In the genomic region with DNA sequence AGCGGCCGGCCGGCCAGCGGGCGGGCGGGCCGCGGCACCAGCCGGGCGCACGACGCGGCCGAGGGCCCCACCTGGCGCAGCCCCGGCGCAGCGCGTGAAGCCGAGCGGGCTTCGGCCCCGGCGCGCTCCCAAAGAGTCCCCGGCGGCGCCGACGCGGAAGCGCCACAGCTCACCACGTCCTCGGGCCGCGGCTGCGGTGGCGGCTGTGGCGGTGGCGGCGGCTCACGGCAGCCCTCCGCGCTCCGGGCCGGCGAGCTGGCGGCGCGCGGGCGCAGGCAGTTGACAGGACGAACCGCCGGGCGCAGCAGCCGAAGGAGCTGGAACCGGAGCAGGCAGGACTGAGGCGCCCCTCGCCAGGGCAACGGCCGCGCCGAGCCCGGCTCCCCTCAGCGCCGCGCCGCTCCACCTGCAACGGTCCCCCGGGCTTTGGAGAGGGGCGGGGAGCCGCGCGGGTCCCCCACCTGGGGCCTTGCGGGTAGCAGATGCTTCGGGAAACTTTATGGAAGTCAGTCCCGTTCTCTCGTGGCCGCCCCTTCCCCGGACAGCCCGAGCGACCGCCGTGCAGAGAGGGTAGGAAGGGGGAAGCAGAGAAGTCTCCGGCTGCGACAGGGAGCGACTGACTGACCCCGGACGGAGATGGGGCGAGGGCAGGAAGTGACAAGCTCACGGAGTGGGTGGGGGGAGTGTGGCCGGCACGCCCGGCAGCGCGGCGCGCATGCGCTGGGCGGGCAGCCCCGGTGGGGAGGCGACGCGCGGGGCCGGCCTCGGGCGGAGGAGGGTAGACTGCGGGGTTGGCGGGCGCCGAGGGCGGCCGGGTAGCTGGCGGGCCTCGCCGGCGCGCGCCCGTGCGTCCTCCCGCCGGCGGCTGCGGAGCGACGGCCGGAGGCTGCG, we compare ENCODE assay signal across 8 mouse cellular contexts.
DNase-seq lines count a peak whose midpoint lies in the region; ATAC-seq and TF ChIP-seq lines count a peak whose summit lies in the region.

No protein-coding gene starts in this region.

- H3K4me3 ChIP-seq in ES-E14 (ENCODE audit: insufficient read depth in 1 of 2, low read depth in 1 of 2, low read length in 2 of 2, poor library complexity in 1 of 2, severe bottlenecking in 1 of 2), result peak overlapping the region; percentile 81 to 94
- peak overlapping the region; percentile 90 for H3K4me3 ChIP-seq in forebrain, embryonic 16.5 days (replicated peaks; ENCODE audit: low read length)
- peak overlapping the region; percentile 93 for H3K4me3 ChIP-seq in lung, embryonic 15.5 days

- no peaks in the 10 kb centered on the region for H3K4me1 ChIP-seq in ES-E14 (ENCODE audit: control insufficient read depth in 2 of 2, insufficient read depth in 2 of 2, low read length in 2 of 2, poor library complexity in 1 of 2)
- H3K4me1 ChIP-seq in forebrain, embryonic 16.5 days (replicated peaks; ENCODE audit: control insufficient read depth, insufficient read depth, low read length), result peaks cover 10% of the 10 kb centered on the region
- H3K4me1 ChIP-seq in lung, embryonic 15.5 days, result peaks cover 6% of the 10 kb centered on the region

- DNase-seq in ES-E14 (ENCODE audit: low read depth, low spot score), result peak; percentile 65
- peak; percentile 92 for DNase-seq in cerebellum, adult 11-12 months
- DNase-seq in heart, postnatal 4 days, result peak; percentile 92
- peak; percentile 80 to 85 for DNase-seq in layer of hippocampus, adult 8-10 months (ENCODE audit: low spot score in 2 of 2)
- peak; percentile 90 for DNase-seq in ovary, adult 18-20 months (ENCODE audit: low spot score)
- DNase-seq in thymus, postnatal 0 days (ENCODE audit: low spot score), result peak; percentile 84

- H3K9me3 ChIP-seq in ES-E14 (ENCODE audit: control insufficient read depth, insufficient read depth, low read depth, low read length), result no peaks in the 10 kb centered on the region
- no peaks in the 10 kb centered on the region for H3K9me3 ChIP-seq in forebrain, embryonic 16.5 days (ENCODE audit: control insufficient read depth, low read length)
- H3K9me3 ChIP-seq in lung, embryonic 15.5 days, result no peaks in the 10 kb centered on the region

- under 1% methylated on average over 109 of the region's 131 CpGs for WGBS in forebrain, embryonic 16.5 days
- under 1% methylated on average over 85 of the region's 131 CpGs for WGBS in lung, embryonic 15.5 days

- peak; percentile 95 for ATAC-seq in forebrain, embryonic 16.5 days
- ATAC-seq in lung, embryonic 15.5 days (ENCODE audit: borderline replicate concordance, extremely low read depth, low FRiP score, low TSS enrichment), result peak; percentile 98

- no peaks in the 10 kb centered on the region for H3K36me3 ChIP-seq in ES-E14 (ENCODE audit: control insufficient read depth, insufficient read depth, low read length, poor library complexity, severe bottlenecking)
- H3K36me3 ChIP-seq in forebrain, embryonic 16.5 days (ENCODE audit: control insufficient read depth, insufficient read depth), result no peaks in the 10 kb centered on the region
- 0 out of 2 replicates have a peak, but pooled peaks cover 7% of the 10 kb centered on the region for H3K36me3 ChIP-seq in lung, embryonic 15.5 days

- peak overlapping the region; percentile 75 for H3K9ac ChIP-seq in ES-E14 (ENCODE audit: insufficient read depth, low read depth, low read length, poor library complexity, severe bottlenecking)
- H3K9ac ChIP-seq in forebrain, embryonic 16.5 days (replicated peaks; ENCODE audit: low read depth, low read length), result peak overlapping the region; percentile 73
- peak overlapping the region; percentile 64 for H3K9ac ChIP-seq in lung, embryonic 15.5 days

- no peak overlapping the region for H3K27ac ChIP-seq in ES-E14 (ENCODE audit: insufficient read depth, low read depth, low read length, poor library complexity, severe bottlenecking)
- peak overlapping the region; percentile 63 for H3K27ac ChIP-seq in forebrain, embryonic 16.5 days (ENCODE audit: low read length)
- peak overlapping the region; percentile 86 for H3K27ac ChIP-seq in lung, embryonic 15.5 days

- peak overlapping the region; percentile 92 for H3K4me2 ChIP-seq in forebrain, embryonic 16.5 days (ENCODE audit: low read length)
- peak overlapping the region; percentile 89 for H3K4me2 ChIP-seq in lung, embryonic 15.5 days

- H3K27me3 ChIP-seq in forebrain, embryonic 16.5 days (replicated peaks; ENCODE audit: control insufficient read depth, insufficient read depth, low read length), result no peaks in the 10 kb centered on the region
- H3K27me3 ChIP-seq in lung, embryonic 15.5 days, result no peaks in the 10 kb centered on the region

- in situ Hi-C loops in ES-E14 (cut with MboI; ENCODE audit: low sequenced_read_pairs in 2 of 2, unreplicated experiment in 2 of 2), result no loop called here

TF ChIP-seq in ES-E14, 5 proteins besides CTCF, POLR2A, EP300 and RAD21:
- TF ChIP-seq CHD2 (IDR thresholded peaks at IDR 0.05; ENCODE audit: low read depth, low read length) (no peak), HCFC1 (IDR thresholded peaks at IDR 0.05; ENCODE audit: borderline replicate concordance, insufficient read depth, low read length) (0 out of 2 replicates have a peak, but pooled peaks have one; percentile 16)
